Mouse (Mus musculus) brain, embryonic 14.5 days (tissue): ENCODE data around the gene Pcx.

Experiments used
- CTCF ChIP-seq: fragments of 200-500 bp; IDR thresholded peaks from 2 replicates; pipeline ENCODE4 v1.5.1; 2012; ENCODE audit warnings: inconsistent platforms, mild to moderate bottlenecking, moderate library complexity, borderline replicate concordance; ENCODE audit not compliant: insufficient read depth, insufficient read length; ENCODE audit errors: extremely low read depth
- POLR2A ChIP-seq: fragments of 200-500 bp; IDR thresholded peaks from 2 replicates; pipeline ENCODE4 v1.6.1; 2012; ENCODE audit warnings: mild to moderate bottlenecking, inconsistent platforms, borderline replicate concordance; ENCODE audit not compliant: poor library complexity, insufficient read depth, insufficient read length, severe bottlenecking; ENCODE audit errors: extremely low read depth

GRCm38 (mm10) chr19:4624406-4625178 lies 114.3 kb downstream of the Pcx start:
- TF ChIP-seq CTCF (no peak), POLR2A (no peak)
